Mouse (Mus musculus) Patski (cell line): ENCODE measurements around the gene Orc4. TPM values are rescaled to one million over a fixed set of nuclear protein-coding genes. Genes with fewer than 3 reads are reported as not detected.
"Not testable (repeated sequence)": the region's sequence is repeated elsewhere in the genome, so short reads cannot be mapped to it uniquely, and the experiment has no call there.

ENCODE experiments used
- ATAC-seq: fragments of 100-300 bp; one replicate; pipeline ENCODE4 v1.8.0; 2021
- CTCF ChIA-PET: fragments of 350-600 bp; sonication (Branson Sonifier 250); formaldehyde crosslinking; loops from one replicate; lab custom pipeline; 2022; ENCODE audit warnings: inconsistent platforms; lab: Charles Lee
- POLR2A ChIA-PET: fragments of 350-600 bp; sonication (Branson Sonifier 250); formaldehyde crosslinking; loops from one replicate; lab custom pipeline; 2022; ENCODE audit warnings: antibody characterized with exemption, inconsistent platforms; lab: Charles Lee
- DNase-seq: peaks from one replicate; pipeline ENCODE4 v3.0.0-alpha.2; 2011; ENCODE audit warnings: low read depth, low spot score
- H3K27me3 ChIP-seq: fragments of 371-371 bp; one replicate; pipeline ENCODE4 v1.5.1; 2021
- CTCF ChIP-seq: fragments of 100-300 bp; IDR thresholded peaks from one replicate; pipeline ENCODE4 v1.5.1; 2021
- in situ Hi-C: fragments of 300-500 bp; cut with MboI; formaldehyde crosslinking; loops from 3 replicates; pipeline ENCODE4 v1.11.1; 2018; ENCODE audit warnings: low pct_unique_long_range_greater_than_20kb, mixed read lengths
- polyA plus RNA-seq: library from polyadenylated mRNA; unstranded; gene quantifications from one replicate; pipeline ENCODE4 v1.2.3, GENCODE M21; 2021

The Orc4 gene
- polyA plus RNA-seq, 1 experiment from 2014 or later = 65.6 TPM

GRCm38 (mm10) chr2:48914185-48914584 lies 35.9 kb downstream of the Orc4 start:
- POLR2A ChIA-PET = no interaction called here
- DNase-seq (no peak), ATAC-seq (no peak)
- CTCF ChIA-PET = interaction anchor here (1.3 to 2.7 kb wide), 2 partner anchors 9 to 399 kb away, joined by 3 to 12 read pairs; no protein-coding TSS in a partner anchor
- in situ Hi-C loops = loop anchor here (25.0 kb wide), 1 partner anchor 523 kb away; no protein-coding TSS in a partner anchor
- H3K27me3 ChIP-seq = no peaks in the 10 kb centered on the region
- TF ChIP-seq CTCF = peak; percentile 43

- ChIA-PET POLR2A (no interaction called here), CTCF (interaction anchor here (1.4 to 2.1 kb wide), 3 partner anchors 17 to 404 kb away, joined by 3 to 13 read pairs (median 4); no protein-coding TSS in a partner anchor)
- TF ChIP-seq CTCF = peak; percentile 49
- in situ Hi-C loops = loop anchor here (5.0 to 25.0 kb wide), 3 partner anchors 408 to 816 kb away; no protein-coding TSS in a partner anchor
- DNase-seq (no peak), ATAC-seq (no peak)
- H3K27me3 ChIP-seq = no peaks in the 10 kb centered on the region
Measured at GRCm38 (mm10) chr2:48908866-48909265, 41.2 kb downstream of the Orc4 start.

- ATAC-seq (no peak), DNase-seq (no peak)
- no peaks in the 10 kb centered on the region for H3K27me3 ChIP-seq
- TF ChIP-seq CTCF = no peak
- CTCF ChIA-PET = interaction anchor here (1.1 to 1.6 kb wide), 4 partner anchors 9 to 417 kb away, joined by 4 read pairs; no protein-coding TSS in a partner anchor
- POLR2A ChIA-PET = no interaction called here
- in situ Hi-C loops = loop anchor here (10.0 kb wide), 1 partner anchor 1400 kb away; no protein-coding TSS in a partner anchor
Measured at GRCm38 (mm10) chr2:48895186-48895585, 54.9 kb downstream of the Orc4 start.

DNA sequence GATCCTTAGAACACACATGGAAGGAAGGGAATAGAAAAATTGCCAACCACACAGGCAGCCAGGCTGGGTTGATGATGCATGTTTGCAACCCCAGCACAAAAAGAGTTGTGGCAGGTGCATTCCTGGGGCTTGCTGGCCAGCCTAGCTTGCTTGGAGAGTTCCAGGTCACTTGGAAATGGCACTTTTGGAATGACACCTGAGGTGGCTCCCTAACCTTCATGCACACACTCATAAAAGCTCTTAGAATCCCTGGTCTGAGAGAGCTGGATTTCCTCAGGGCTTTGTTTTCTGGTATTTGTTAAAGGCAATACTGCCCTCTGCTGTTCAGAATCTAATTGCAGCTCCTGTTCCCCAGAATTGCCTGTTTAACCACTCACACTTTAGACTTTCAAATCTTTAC lies 64.1 kb downstream of the Orc4 start:
- DNase-seq (no peak), ATAC-seq (peak; percentile 67)
- H3K27me3 ChIP-seq = no peaks in the 10 kb centered on the region
- CTCF ChIA-PET = interaction anchor here (0.8 to 2.1 kb wide), 12 partner anchors 9 to 888 kb away, joined by 3 to 17 read pairs (median 4); no protein-coding TSS in a partner anchor
- in situ Hi-C loops = loop anchor here (5.0 kb wide), 1 partner anchor 884 kb away; no protein-coding TSS in a partner anchor
- peak; percentile 74 for TF ChIP-seq CTCF
- POLR2A ChIA-PET = no interaction called here

DNA sequence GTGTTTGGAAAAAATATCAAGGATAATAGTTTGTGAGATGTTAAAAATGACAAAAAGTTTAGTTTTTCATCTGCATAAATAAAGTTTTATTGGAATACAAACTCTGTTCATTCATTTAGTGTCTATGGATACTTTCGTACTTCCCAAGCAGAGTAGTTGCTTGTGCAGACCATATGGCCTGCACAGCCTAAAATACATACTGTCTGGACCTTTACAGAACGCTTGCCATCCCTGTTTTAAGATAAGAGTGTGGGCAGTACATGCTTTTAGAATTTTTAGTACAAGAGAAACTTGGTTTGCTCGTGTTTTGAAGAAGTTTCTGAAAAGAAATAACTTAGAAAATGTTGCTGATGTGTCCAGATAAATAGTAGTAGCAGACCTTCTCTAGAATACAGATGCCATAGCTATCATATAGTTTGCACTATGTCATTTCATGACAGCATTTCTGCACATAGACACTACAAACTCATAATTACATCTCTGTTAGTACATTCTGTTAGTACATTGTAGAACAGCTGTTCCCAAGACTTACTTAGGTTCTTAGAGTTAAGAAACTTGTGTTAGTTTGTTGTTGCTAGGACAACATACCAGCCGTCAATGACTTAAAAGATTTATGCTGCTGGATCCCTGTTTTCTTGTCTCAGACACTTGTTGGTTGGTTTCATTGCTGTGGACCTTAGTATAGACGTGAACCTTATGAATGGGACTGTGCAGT lies 81.7 kb downstream of the Orc4 start:
- no peak for TF ChIP-seq CTCF
- in situ Hi-C loops = no loop called here
- no peaks in the 10 kb centered on the region for H3K27me3 ChIP-seq
- DNase-seq = no peak
- ChIA-PET CTCF (no interaction called here), POLR2A (no interaction called here)
- no peak for ATAC-seq

DNA sequence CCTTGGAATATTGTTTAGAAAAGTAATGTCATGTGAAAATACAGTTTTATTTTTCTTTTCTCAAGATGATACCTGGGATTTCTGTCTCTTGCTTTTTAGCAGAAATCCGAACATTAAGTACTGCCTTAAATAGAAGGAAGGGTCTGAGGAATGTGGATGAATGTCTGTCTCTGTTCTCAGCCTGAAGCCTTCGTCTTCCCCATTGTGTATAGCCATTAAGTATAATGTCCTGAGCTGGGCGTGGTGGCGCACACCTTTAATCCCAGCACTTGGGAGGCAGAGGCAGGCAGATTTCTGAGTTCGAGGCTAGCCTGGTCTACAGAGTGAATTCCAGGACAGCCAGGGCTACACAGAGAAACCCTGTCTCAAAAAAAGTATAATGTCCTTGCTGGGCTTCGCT lies 84.5 kb downstream of the Orc4 start:
- DNase-seq, CTCF ChIA-PET, H3K27me3 ChIP-seq, POLR2A ChIA-PET, in situ Hi-C loops, ATAC-seq: not testable (repeated sequence)

Other genes with a start within 250 kb of the Orc4 start
- 8.6 TPM for gene Acvr2a, start 136.2 kb downstream of the Orc4 start, polyA plus RNA-seq
- 22.2 TPM for gene Mbd5, start 769 bp downstream of the Orc4 start, polyA plus RNA-seq